Mouse (Mus musculus): ENCODE data around the gene Cnbd2.

DNA sequence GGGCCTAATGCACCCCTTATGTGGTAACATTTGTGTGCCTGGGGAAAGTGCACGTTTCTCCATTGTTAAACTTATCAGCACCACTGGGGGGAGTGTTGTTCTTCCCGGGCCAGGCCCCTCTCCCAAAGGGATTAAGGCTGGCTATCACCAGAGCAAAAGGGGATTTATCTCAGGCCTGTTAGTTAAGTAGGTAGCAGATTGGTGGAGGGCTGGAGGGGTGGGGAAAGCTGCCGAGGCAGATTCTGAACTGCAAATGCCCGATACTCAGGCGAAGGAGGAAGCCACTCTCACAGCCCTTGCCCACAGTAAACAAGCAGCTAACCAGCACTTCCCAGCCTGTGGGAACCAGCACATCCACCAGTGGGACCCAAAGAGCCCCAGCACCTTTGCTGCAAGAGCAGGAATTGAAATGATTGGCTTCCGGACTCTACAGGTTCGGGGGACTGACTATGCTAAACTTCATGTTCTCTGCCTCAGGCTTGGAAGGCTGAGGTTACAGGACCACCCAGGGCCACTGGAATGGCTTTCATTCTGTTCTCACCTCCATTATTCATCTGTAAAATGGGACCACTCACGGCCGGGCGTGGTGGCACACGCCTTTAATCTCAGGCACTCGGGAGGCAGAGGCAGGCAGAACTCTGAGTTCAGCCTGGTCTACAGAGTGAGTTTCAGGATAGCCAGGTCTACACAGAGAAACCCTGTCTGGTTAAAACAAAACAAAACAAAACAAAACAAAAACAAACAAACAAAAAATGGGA lies 32.9 kb downstream of the Cnbd2 start:
- TF ChIP-seq POLR2A (IDR thresholded peaks at IDR 0.05; ENCODE audit: control insufficient read depth, extremely low read depth, insufficient read depth, low read length, poor library complexity) (no peak), CTCF (IDR thresholded peaks at IDR 0.05; ENCODE audit: borderline replicate concordance, control insufficient read depth, extremely low read depth, insufficient read depth, low read length, poor library complexity) (no peak)
